Mouse (Mus musculus): ENCODE results near the gene Eddm3b. TPM values are rescaled to one million over a fixed set of nuclear protein-coding genes. Genes with fewer than 3 reads are reported as not detected.

Eddm3b gene
- total and polyA plus RNA-seq, 2 experiments from 2014 or later = 0.22 TPM; not detected in 1

- Histone ChIP-seq H3K36me3 (ENCODE audit: insufficient read depth) (no peaks in the 10 kb centered on the region), H3K9ac (no peak overlapping the region), H3K9me3 (ENCODE audit: low read length) (no peaks in the 10 kb centered on the region), H3K4me3 (ENCODE audit: low read depth, low read length) (no peak overlapping the region), H3K4me1 (ENCODE audit: insufficient read depth) (no peaks in the 10 kb centered on the region), H3K27me3 (ENCODE audit: insufficient read depth, low read length) (no peaks in the 10 kb centered on the region), H3K27ac (ENCODE audit: low read depth, low read length) (no peak overlapping the region), H3K4me2 (ENCODE audit: low read depth) (no peak overlapping the region)
- TF ChIP-seq CTCF (IDR thresholded peaks at IDR 0.05; ENCODE audit: low read depth) = no peak
- ATAC-seq = no peak
- no peak for DNase-seq
- 90% methylated on average over 1 of the region's 1 CpGs for WGBS
These were observed 51.2 kb downstream of the Eddm3b start for GRCm38 (mm10) chr14:51165435-51165834.

- DNase-seq (no peak), ATAC-seq (no peak)
- no peaks in the 10 kb centered on the region for H3K9me3 ChIP-seq (ENCODE audit: low read length)
- no peaks in the 10 kb centered on the region for H3K27me3 ChIP-seq (ENCODE audit: insufficient read depth, low read length)
- no peak for TF ChIP-seq CTCF (IDR thresholded peaks at IDR 0.05; ENCODE audit: low read depth)
- H3K4me2 ChIP-seq (ENCODE audit: low read depth) = no peak overlapping the region
- H3K4me1 ChIP-seq (ENCODE audit: insufficient read depth) = no peaks in the 10 kb centered on the region
- no peak overlapping the region for H3K27ac ChIP-seq (ENCODE audit: low read depth, low read length)
- no peak overlapping the region for H3K4me3 ChIP-seq (ENCODE audit: low read depth, low read length)
- no peak overlapping the region for H3K9ac ChIP-seq
- no peaks in the 10 kb centered on the region for H3K36me3 ChIP-seq (ENCODE audit: insufficient read depth)
These were observed 51.8 kb downstream of the Eddm3b start for GRCm38 (mm10) chr14:51166068-51166467.

Other genes with a start within 250 kb of the Eddm3b start
- gene Tep1, start 243.9 kb upstream of the Eddm3b start, total RNA-seq (2014; rRNA removed) = 2.4 and 2.5 TPM in 2 replicates
- 1.1 and 1.2 TPM in 2 replicates for gene Tep1, start 243.9 kb upstream of the Eddm3b start, polyA plus RNA-seq (2015; fragmentation: Nextera tagmentation; extraction: Ambion mirVana)
- gene Klhl33, start 216.9 kb upstream of the Eddm3b start, total RNA-seq (2014; rRNA removed) = 1.1 and 2.8 TPM in 2 replicates
- 0.70 and 0.80 TPM in 2 replicates for gene Klhl33, start 216.9 kb upstream of the Eddm3b start, polyA plus RNA-seq (2015; fragmentation: Nextera tagmentation; extraction: Ambion mirVana)
- gene Osgep, start 189.5 kb upstream of the Eddm3b start, total RNA-seq (2014; rRNA removed) = 75.2 and 102 TPM in 2 replicates
- gene Osgep, start 189.5 kb upstream of the Eddm3b start, polyA plus RNA-seq (2015; fragmentation: Nextera tagmentation; extraction: Ambion mirVana) = 79.1 and 87.6 TPM in 2 replicates
- gene Apex1, start 189.5 kb upstream of the Eddm3b start, total RNA-seq (2014; rRNA removed) = 134 and 150 TPM in 2 replicates
- gene Apex1, start 189.5 kb upstream of the Eddm3b start, polyA plus RNA-seq (2015; fragmentation: Nextera tagmentation; extraction: Ambion mirVana) = 193 and 233 TPM in 2 replicates
- 54.8 and 61.9 TPM in 2 replicates for gene Pip4p1, start 183.6 kb upstream of the Eddm3b start, total RNA-seq (2014; rRNA removed)
- 97.2 and 103 TPM in 2 replicates for gene Pip4p1, start 183.6 kb upstream of the Eddm3b start, polyA plus RNA-seq (2015; fragmentation: Nextera tagmentation; extraction: Ambion mirVana)
- 16.7 and 20.0 TPM in 2 replicates for gene Pnp, start 183.3 kb upstream of the Eddm3b start, total RNA-seq (2014; rRNA removed)
- 11.3 and 13.1 TPM in 2 replicates for gene Pnp, start 183.3 kb upstream of the Eddm3b start, polyA plus RNA-seq (2015; fragmentation: Nextera tagmentation; extraction: Ambion mirVana)
- 13.1 and 19.0 TPM in 2 replicates for gene Gm49342, start 169.9 kb upstream of the Eddm3b start, total RNA-seq (2014; rRNA removed)
- not detected in 2 replicates for gene Gm49342, start 169.9 kb upstream of the Eddm3b start, polyA plus RNA-seq (2015; fragmentation: Nextera tagmentation; extraction: Ambion mirVana)
- 1.00 and 1.7 TPM in 2 replicates for gene Pnp2, start 158.4 kb upstream of the Eddm3b start, total RNA-seq (2014; rRNA removed)
- gene Pnp2, start 158.4 kb upstream of the Eddm3b start, polyA plus RNA-seq (2015; fragmentation: Nextera tagmentation; extraction: Ambion mirVana) = 0.78 and 1.6 TPM in 2 replicates
- not detected in 2 replicates for gene Rnase10, start 106.7 kb upstream of the Eddm3b start, total RNA-seq (2014; rRNA removed)
- not detected in 2 replicates for gene Rnase10, start 106.7 kb upstream of the Eddm3b start, polyA plus RNA-seq (2015; fragmentation: Nextera tagmentation; extraction: Ambion mirVana)
- gene Rnase9, start 72.6 kb upstream of the Eddm3b start, total RNA-seq (2014; rRNA removed) = not detected in 2 replicates
- not detected in 2 replicates for gene Rnase9, start 72.6 kb upstream of the Eddm3b start, polyA plus RNA-seq (2015; fragmentation: Nextera tagmentation; extraction: Ambion mirVana)
- not detected in 2 replicates for gene Rnase11, start 64.3 kb upstream of the Eddm3b start, total RNA-seq (2014; rRNA removed)
- not detected in 2 replicates for gene Rnase11, start 64.3 kb upstream of the Eddm3b start, polyA plus RNA-seq (2015; fragmentation: Nextera tagmentation; extraction: Ambion mirVana)
- not detected in 2 replicates for gene Rnase12, start 56.8 kb upstream of the Eddm3b start, total RNA-seq (2014; rRNA removed)
- 0.38 TPM in 1 of 2 replicates, not detected in the other for gene Rnase12, start 56.8 kb upstream of the Eddm3b start, polyA plus RNA-seq (2015; fragmentation: Nextera tagmentation; extraction: Ambion mirVana)
- not detected in 2 replicates for gene Olfr750, start 40.0 kb upstream of the Eddm3b start, total RNA-seq (2014; rRNA removed)
- 0.08 TPM in 1 of 2 replicates, not detected in the other for gene Olfr750, start 40.0 kb upstream of the Eddm3b start, polyA plus RNA-seq (2015; fragmentation: Nextera tagmentation; extraction: Ambion mirVana)
- gene Rnase4, start 23.3 kb upstream of the Eddm3b start, total RNA-seq (2014; rRNA removed) = 23.2 and 27.7 TPM in 2 replicates
- gene Rnase4, start 23.3 kb upstream of the Eddm3b start, polyA plus RNA-seq (2015; fragmentation: Nextera tagmentation; extraction: Ambion mirVana) = 15.8 and 16.3 TPM in 2 replicates
- 0.62 and 4.9 TPM in 2 replicates for gene Ang, start 23.3 kb upstream of the Eddm3b start, total RNA-seq (2014; rRNA removed)
- gene Ang, start 23.3 kb upstream of the Eddm3b start, polyA plus RNA-seq (2015; fragmentation: Nextera tagmentation; extraction: Ambion mirVana) = 2.8 and 4.0 TPM in 2 replicates
- gene Rnase6, start 9.5 kb downstream of the Eddm3b start, total RNA-seq (2014; rRNA removed) = 0.77 and 2.7 TPM in 2 replicates
- 1.3 and 1.4 TPM in 2 replicates for gene Rnase6, start 9.5 kb downstream of the Eddm3b start, polyA plus RNA-seq (2015; fragmentation: Nextera tagmentation; extraction: Ambion mirVana)
- gene Rnase1, start 32.4 kb downstream of the Eddm3b start, total RNA-seq (2014; rRNA removed) = not detected in 2 replicates
- gene Rnase1, start 32.4 kb downstream of the Eddm3b start, polyA plus RNA-seq (2015; fragmentation: Nextera tagmentation; extraction: Ambion mirVana) = 0.21 TPM in 1 of 2 replicates, not detected in the other
- gene Rnase2b, start 47.8 kb downstream of the Eddm3b start, total RNA-seq (2014; rRNA removed) = not detected in 2 replicates
- not detected in 2 replicates for gene Rnase2b, start 47.8 kb downstream of the Eddm3b start, polyA plus RNA-seq (2015; fragmentation: Nextera tagmentation; extraction: Ambion mirVana)
- gene Ang2, start 84.7 kb downstream of the Eddm3b start, total RNA-seq (2014; rRNA removed) = not detected in 2 replicates
- not detected in 2 replicates for gene Ang2, start 84.7 kb downstream of the Eddm3b start, polyA plus RNA-seq (2015; fragmentation: Nextera tagmentation; extraction: Ambion mirVana)
- not detected in 2 replicates for gene Ear14, start 89.0 kb downstream of the Eddm3b start, total RNA-seq (2014; rRNA removed)
- not detected in 2 replicates for gene Ear14, start 89.0 kb downstream of the Eddm3b start, polyA plus RNA-seq (2015; fragmentation: Nextera tagmentation; extraction: Ambion mirVana)
- gene Rnase2a, start 141.7 kb downstream of the Eddm3b start, total RNA-seq (2014; rRNA removed) = not detected in 2 replicates
- not detected in 2 replicates for gene Rnase2a, start 141.7 kb downstream of the Eddm3b start, polyA plus RNA-seq (2015; fragmentation: Nextera tagmentation; extraction: Ambion mirVana)
- not detected in 2 replicates for gene Gm7247, start 247.3 kb downstream of the Eddm3b start, total RNA-seq (2014; rRNA removed)
- gene Gm7247, start 247.3 kb downstream of the Eddm3b start, polyA plus RNA-seq (2015; fragmentation: Nextera tagmentation; extraction: Ambion mirVana) = not detected in 2 replicates